ENCODE assay signal across 8 mouse cellular contexts in the genomic region with DNA sequence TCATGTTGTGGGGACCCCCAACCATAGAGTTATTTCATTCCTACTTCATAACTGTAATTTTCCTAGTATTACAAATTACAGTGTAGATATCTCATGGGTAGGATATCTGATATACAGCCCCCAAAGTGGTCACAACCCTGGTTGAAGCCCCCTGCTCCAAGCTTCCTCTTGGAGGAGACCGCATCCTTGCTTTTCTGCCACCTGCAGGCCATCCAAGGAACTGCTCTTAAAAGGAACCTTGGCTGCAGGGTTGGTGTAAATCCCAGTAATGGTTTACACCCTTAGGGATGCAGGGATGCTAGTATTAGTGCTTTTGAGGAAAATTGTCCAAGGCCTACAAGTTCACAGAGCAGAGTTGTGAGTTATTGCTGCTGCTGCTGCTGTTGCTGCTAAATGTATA. TPM values are rescaled to one million over a fixed set of nuclear protein-coding genes. Genes with fewer than 3 reads are reported as not detected.
DNase-seq lines count a peak whose midpoint lies in the region; ATAC-seq lines count a peak whose summit lies in the region.

No protein-coding gene starts in this region.

- peak; percentile 57 to 61 for DNase-seq in frontal cortex, postnatal 36 days (ENCODE audit: low spot score in 2 of 2)
- no peak for DNase-seq in frontal cortex, postnatal 10 days (ENCODE audit: low spot score in 2 of 2)
- DNase-seq in right cerebral cortex, adult 18-20 months = peak; percentile 41
- DNase-seq in right cerebral cortex, postnatal 36 days (ENCODE audit: low spot score in 2 of 2) = no peak
- peak; percentile 66 to 80 for DNase-seq in cerebellum, postnatal 25 days
- peak; percentile 77 for DNase-seq in kidney, postnatal 10 days
- DNase-seq in mesoderm, embryonic 11.5 days (ENCODE audit: low read depth, low spot score) = peak; percentile 71

- no peak for ATAC-seq in monocyte, adult 5-6 weeks (replicated peaks; ENCODE audit: insufficient number of reproducible peaks, low FRiP score, low TSS enrichment, poor library complexity, severe bottlenecking)

RNA-seq across cellular contexts. Expression of a gene that starts 18.2 kb away (rescaled TPM):
- 392 to 513 TPM (median 506 TPM) in 3 replicates for total RNA-seq in monocyte, adult 5-6 weeks (2017)

RNA-seq across cellular contexts. Expression of a gene that starts 20.8 kb away (rescaled TPM):
- total RNA-seq in monocyte, adult 5-6 weeks (2017) = 6.5 to 13.6 TPM (median 9.2 TPM) in 3 replicates

RNA-seq across cellular contexts. Expression of a gene that starts 44.2 kb away (rescaled TPM):
- total RNA-seq in monocyte, adult 5-6 weeks (2017) = 145 to 205 TPM (median 169 TPM) in 3 replicates

Comparison
In these comparisons a context has a peak if more than half of its experiments do, and no peak if none do; other contexts are left out.
1. DNase-seq: peak in frontal cortex, postnatal 36 days (2 of 2), right cerebral cortex, adult 18-20 months (single experiment), cerebellum, postnatal 25 days (2 of 2), kidney, postnatal 10 days (single experiment) and mesoderm, embryonic 11.5 days (single experiment); none in frontal cortex, postnatal 10 days (0 of 2) and right cerebral cortex, postnatal 36 days (0 of 2).